Comparison of ENCODE assay signal across 16 mouse cellular contexts in the genomic region with DNA sequence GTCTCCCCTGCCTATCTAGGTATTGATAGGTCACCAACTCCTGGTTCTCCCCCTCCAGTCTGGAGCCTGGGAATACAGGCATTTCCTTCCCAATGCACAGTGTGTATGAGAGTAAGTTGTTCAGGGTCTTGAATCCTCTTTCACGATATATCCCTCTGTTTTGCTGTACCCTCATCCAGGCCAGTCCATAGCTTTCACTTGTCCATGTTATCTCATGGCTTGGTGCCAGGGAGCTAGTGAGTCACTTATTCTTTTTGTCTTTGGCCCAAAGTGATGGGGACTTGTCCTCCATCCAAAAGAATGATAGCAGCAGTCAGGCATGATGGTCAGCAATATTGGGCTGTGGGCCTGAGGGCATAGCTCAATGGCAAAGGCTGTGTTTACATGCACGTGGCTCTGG. TPM values are rescaled to one million over a fixed set of nuclear protein-coding genes. Genes with fewer than 3 reads are reported as not detected.
DNase-seq lines count a peak whose midpoint lies in the region; ATAC-seq and TF ChIP-seq lines count a peak whose summit lies in the region.
"Had no signal": no experiment of that assay in that cellular context is flagged by ENCODE, and none has a peak within 500 bp of the region (broad histone marks: within the 10 kb centered on the region; RNA-seq: fewer than 3 reads in every experiment).

No protein-coding gene starts in this region.

- WGBS in heart, embryonic 14.5 days, result 40% methylated on average over 2 of the region's 2 CpGs
- WGBS in lung, postnatal 0 days, result 45% methylated on average over 2 of the region's 2 CpGs

- no peaks in the 10 kb centered on the region for H3K27me3 ChIP-seq in heart, embryonic 14.5 days (ENCODE audit: control insufficient read depth, insufficient read depth, low read length)
- no peaks in the 10 kb centered on the region for H3K27me3 ChIP-seq in lung, postnatal 0 days (replicated peaks; ENCODE audit: insufficient read depth, low read length)
- H3K27me3 ChIP-seq: heart, embryonic 15.5 days; hindbrain, embryonic 15.5 days; liver, embryonic 12.5 days; lung, embryonic 15.5 days; neural tube, embryonic 12.5 days had no signal

- peaks cover 30% of the 10 kb centered on the region for H3K36me3 ChIP-seq in heart, embryonic 14.5 days (ENCODE audit: control insufficient read depth, insufficient read depth, low read length)
- peaks cover 19% of the 10 kb centered on the region; the same call in 1 of the 2 replicates for H3K36me3 ChIP-seq in lung, postnatal 0 days (ENCODE audit: insufficient read depth, low read length)

- no peak overlapping the region; a peak in 1 of 4 replicates for H3K27ac ChIP-seq in heart, embryonic 14.5 days (replicated peaks in 1 of 2; ENCODE audit: control insufficient read depth in 1 of 2, insufficient read depth in 1 of 2, low read depth in 2 of 2, low read length in 2 of 2)
- H3K27ac ChIP-seq in lung, postnatal 0 days (ENCODE audit: low read length), result peak overlapping the region; percentile 85
- H3K27ac ChIP-seq: heart, embryonic 15.5 days; hindbrain, embryonic 15.5 days; left cerebral cortex, adult 2 months; liver, embryonic 12.5 days; lung, embryonic 15.5 days; neural tube, embryonic 12.5 days had no signal

- no peak for TF ChIP-seq EP300 in lung, postnatal 0 days (IDR thresholded peaks at IDR 0.05)

- ATAC-seq in heart, embryonic 14.5 days (ENCODE audit: insufficient number of reproducible peaks, insufficient read depth, low FRiP score, low read depth), result peak; percentile 54; the same call in 1 of the 2 replicates
- ATAC-seq in lung, postnatal 0 days, result no peak
- no peak for ATAC-seq in inflammation-experienced regulatory T-cells, adult 6 months
- ATAC-seq: liver, embryonic 12.5 days had no signal

- peaks cover 5 to 9% of the 10 kb centered on the region in 2 experiments for H3K4me1 ChIP-seq in heart, embryonic 14.5 days (ENCODE audit: control insufficient read depth in 2 of 2, insufficient read depth in 2 of 2, low read length in 2 of 2)
- H3K4me1 ChIP-seq in lung, postnatal 0 days (ENCODE audit: insufficient read depth, low read depth, low read length), result peaks cover 4% of the 10 kb centered on the region
- H3K4me1 ChIP-seq: hindbrain, embryonic 15.5 days; neural tube, embryonic 12.5 days had no signal

- H3K4me2 ChIP-seq in heart, embryonic 14.5 days (ENCODE audit: low read length), result no peak overlapping the region
- no peak overlapping the region for H3K4me2 ChIP-seq in lung, postnatal 0 days (replicated peaks; ENCODE audit: low read depth, low read length)
- H3K4me2 ChIP-seq: heart, embryonic 15.5 days; hindbrain, embryonic 15.5 days; liver, embryonic 12.5 days; lung, embryonic 15.5 days; neural tube, embryonic 12.5 days had no signal

- no peaks in the 10 kb centered on the region for H3K9me3 ChIP-seq in heart, embryonic 14.5 days (ENCODE audit: control insufficient read depth, low read length)
- no peaks in the 10 kb centered on the region for H3K9me3 ChIP-seq in lung, postnatal 0 days (ENCODE audit: low read length)
- H3K9me3 ChIP-seq: heart, embryonic 15.5 days; hindbrain, embryonic 15.5 days; liver, embryonic 12.5 days; lung, embryonic 15.5 days; neural tube, embryonic 12.5 days had no signal

- no peak for DNase-seq in heart, adult 9 months (ENCODE audit: low spot score in 2 of 2)
- peak; percentile 50 for DNase-seq in lung, postnatal 0 days (ENCODE audit: low spot score)
- no peak for DNase-seq in lung, postnatal 10 days
- DNase-seq in Muller cell, postnatal 12 days (ENCODE audit: inconsistent ontology term), result peak; percentile 61
- DNase-seq in adrenal gland, postnatal 36 days, result peak; percentile 45 to 61
- DNase-seq in thymus, postnatal 10 days (ENCODE audit: low spot score in 2 of 2), result no peak
- DNase-seq: cerebellum, adult 9-11 months; right cerebral cortex, postnatal 25 days had no signal

- TF ChIP-seq CTCF in lung, postnatal 0 days (IDR thresholded peaks at IDR 0.05), result no peak

- H3K4me3 ChIP-seq in heart, embryonic 14.5 days (ENCODE audit: control insufficient read depth in 1 of 2, insufficient read depth in 1 of 2, low read depth in 1 of 2, low read length in 2 of 2), result no peak overlapping the region
- H3K4me3 ChIP-seq in lung, postnatal 0 days (ENCODE audit: low read depth, low read length), result no peak overlapping the region
- H3K4me3 ChIP-seq: heart, embryonic 15.5 days; hindbrain, embryonic 15.5 days; left cerebral cortex, adult 2 months; liver, embryonic 12.5 days; lung, embryonic 15.5 days; neural tube, embryonic 12.5 days had no signal

- H3K9ac ChIP-seq in heart, embryonic 14.5 days (ENCODE audit: low read length), result no peak overlapping the region
- H3K9ac ChIP-seq in lung, postnatal 0 days (replicated peaks; ENCODE audit: low read depth), result no peak overlapping the region
- H3K9ac ChIP-seq: heart, embryonic 15.5 days; hindbrain, embryonic 15.5 days; liver, embryonic 12.5 days; lung, embryonic 15.5 days; neural tube, embryonic 12.5 days had no signal

RNA-seq across cellular contexts. Expression of gene Ddx47, which starts 15.3 kb away (rescaled TPM):
- polyA plus RNA-seq in heart, embryonic 14.5 days (2014; fragmentation: Nextera tagmentation; extraction: Ambion mirVana), result 61.1 and 69.4 TPM in 2 replicates
- 91.6 and 97.1 TPM in 2 replicates for polyA plus RNA-seq in lung, postnatal 0 days (2015; fragmentation: Nextera tagmentation; extraction: Ambion mirVana)
- 10 to 100 TPM; 63.1 to 63.2 TPM for total RNA-seq in adrenal gland, postnatal 36 days (2021)
- polyA plus RNA-seq in inflammation-experienced regulatory T-cells, adult 6 months (2017; shearing (Covaris generic)), result 100 to 1,000 TPM; 133 to 189 (median 188) TPM

RNA-seq across cellular contexts. Expression of gene Gprc5a, which starts 38.7 kb away (rescaled TPM):
- 3.1 and 3.4 TPM in 2 replicates for polyA plus RNA-seq in heart, embryonic 14.5 days (2014; fragmentation: Nextera tagmentation; extraction: Ambion mirVana)
- 601 and 607 TPM in 2 replicates for polyA plus RNA-seq in lung, postnatal 0 days (2015; fragmentation: Nextera tagmentation; extraction: Ambion mirVana)
- 1 to 10 TPM in 1 of 2 experiments, under 1 TPM in 1; 0.72 to 1.1 TPM for total RNA-seq in adrenal gland, postnatal 36 days (2021)
- under 1 TPM; 0.28 to 0.73 (median 0.59) TPM for polyA plus RNA-seq in inflammation-experienced regulatory T-cells, adult 6 months (2017; shearing (Covaris generic))

RNA-seq across cellular contexts. Expression of gene Apold1, which starts 45.2 kb away (rescaled TPM):
- polyA plus RNA-seq in heart, embryonic 14.5 days (2014; fragmentation: Nextera tagmentation; extraction: Ambion mirVana), result 8.6 and 9.1 TPM in 2 replicates
- 3.5 and 4.2 TPM in 2 replicates for polyA plus RNA-seq in lung, postnatal 0 days (2015; fragmentation: Nextera tagmentation; extraction: Ambion mirVana)
- 1 to 10 TPM; 4.5 to 5.5 TPM for total RNA-seq in adrenal gland, postnatal 36 days (2021)
- polyA plus RNA-seq in inflammation-experienced regulatory T-cells, adult 6 months (2017; shearing (Covaris generic)), result under 1 TPM in 2 of 3 experiments, not detected in 1; 0.09 to 0.33 TPM

Comparison
In these comparisons a context has a peak if more than half of its experiments do, and no peak if none do; other contexts are left out.
1. DNase-seq: peak in lung, postnatal 0 days (single experiment), Muller cell, postnatal 12 days (single experiment) and adrenal gland, postnatal 36 days (2 of 2); none in heart, adult 9 months (0 of 2), lung, postnatal 10 days (single experiment) and thymus, postnatal 10 days (0 of 2).
2. RNA of gene Gprc5a, which starts 38.7 kb away (polyA plus RNA-seq): 601 to 607 TPM in lung, postnatal 0 days; 3.1 to 3.4 TPM in heart, embryonic 14.5 days and 0.28 to 0.73 TPM in inflammation-experienced regulatory T-cells, adult 6 months; every median in the first group is over 100 times any median in the second.